Mouse (Mus musculus): ENCODE measurements around the gene Mip. TPM values are rescaled to one million over a fixed set of nuclear protein-coding genes. Genes with fewer than 3 reads are reported as not detected.

Mip gene
- polyA plus RNA-seq, 1 experiment from 2014 or later = not detected

- H3K27me3 ChIP-seq = peaks cover 43% of the 10 kb centered on the region
- ATAC-seq (ENCODE audit: low read depth) (no peak), DNase-seq (no peak)
- H3K9me3 ChIP-seq (replicated peaks) = no peaks in the 10 kb centered on the region
- no peak overlapping the region for H3K9ac ChIP-seq
- H3K27ac ChIP-seq = no peak overlapping the region
- 83% methylated on average over 6 of the region's 6 CpGs for whole genome bisulfite sequencing (ENCODE audit: insufficient replicate concordance)
- H3K4me3 ChIP-seq (replicated peaks) = no peak overlapping the region
- H3K36me3 ChIP-seq = no peaks in the 10 kb centered on the region
- no peak overlapping the region; the same call in 1 of the 2 replicates for H3K4me2 ChIP-seq
- H3K4me1 ChIP-seq (replicated peaks) = peaks cover 27% of the 10 kb centered on the region
Measured at GRCm38 (mm10) chr10:128193113-128193512, 32.5 kb upstream of the Mip start.

DNA sequence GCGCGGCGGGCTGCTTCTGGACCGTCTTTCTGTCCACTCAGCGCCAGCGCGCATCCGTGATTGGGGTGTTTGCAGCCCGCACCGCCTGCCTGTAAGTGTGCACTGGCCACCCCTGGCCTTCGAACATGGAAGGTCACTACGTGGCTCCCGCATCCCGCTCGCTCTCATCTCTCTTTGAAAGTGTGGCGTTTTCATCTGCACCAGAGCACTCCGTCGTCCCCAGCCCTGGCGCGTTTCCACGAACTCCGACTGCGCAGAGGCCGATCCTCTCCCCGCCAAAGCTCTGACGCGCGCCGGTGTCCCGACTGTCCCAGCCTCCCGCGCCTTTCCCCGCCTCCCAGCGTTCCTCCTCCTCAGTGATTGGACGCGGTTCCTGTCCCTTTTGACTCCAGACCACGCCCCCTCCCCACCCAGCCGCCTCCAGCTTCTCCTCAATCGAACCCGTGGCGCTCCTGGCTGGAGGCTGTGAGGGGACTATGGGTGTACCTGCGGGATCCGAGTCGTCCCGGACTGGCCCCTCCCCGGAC, 31.6 kb upstream of the Mip start, which contains the start of gene Gls2:
Gene Gls2, plus strand, starts transcription at position 434 of the 527 bp plus-strand sequence.
- Histone ChIP-seq H3K4me3 (replicated peaks) (peak within 1 kb of the TSS; percentile 71), H3K9ac (peak within 1 kb of the TSS; percentile 75), H3K36me3 (no peaks in the 10 kb centered on the region), H3K27me3 (peaks cover 49% of the 10 kb centered on the region), H3K4me2 (peak within 1 kb of the TSS; percentile 98), H3K4me1 (replicated peaks) (peaks cover 24% of the 10 kb centered on the region), H3K9me3 (replicated peaks) (no peaks in the 10 kb centered on the region), H3K27ac (no peak within 1 kb of the TSS)
- ATAC-seq (ENCODE audit: low read depth) = peak; percentile 96
- peak; percentile 79 for DNase-seq
- WGBS (ENCODE audit: insufficient replicate concordance) = under 1% methylated on average over 46 of the region's 46 CpGs

DNA sequence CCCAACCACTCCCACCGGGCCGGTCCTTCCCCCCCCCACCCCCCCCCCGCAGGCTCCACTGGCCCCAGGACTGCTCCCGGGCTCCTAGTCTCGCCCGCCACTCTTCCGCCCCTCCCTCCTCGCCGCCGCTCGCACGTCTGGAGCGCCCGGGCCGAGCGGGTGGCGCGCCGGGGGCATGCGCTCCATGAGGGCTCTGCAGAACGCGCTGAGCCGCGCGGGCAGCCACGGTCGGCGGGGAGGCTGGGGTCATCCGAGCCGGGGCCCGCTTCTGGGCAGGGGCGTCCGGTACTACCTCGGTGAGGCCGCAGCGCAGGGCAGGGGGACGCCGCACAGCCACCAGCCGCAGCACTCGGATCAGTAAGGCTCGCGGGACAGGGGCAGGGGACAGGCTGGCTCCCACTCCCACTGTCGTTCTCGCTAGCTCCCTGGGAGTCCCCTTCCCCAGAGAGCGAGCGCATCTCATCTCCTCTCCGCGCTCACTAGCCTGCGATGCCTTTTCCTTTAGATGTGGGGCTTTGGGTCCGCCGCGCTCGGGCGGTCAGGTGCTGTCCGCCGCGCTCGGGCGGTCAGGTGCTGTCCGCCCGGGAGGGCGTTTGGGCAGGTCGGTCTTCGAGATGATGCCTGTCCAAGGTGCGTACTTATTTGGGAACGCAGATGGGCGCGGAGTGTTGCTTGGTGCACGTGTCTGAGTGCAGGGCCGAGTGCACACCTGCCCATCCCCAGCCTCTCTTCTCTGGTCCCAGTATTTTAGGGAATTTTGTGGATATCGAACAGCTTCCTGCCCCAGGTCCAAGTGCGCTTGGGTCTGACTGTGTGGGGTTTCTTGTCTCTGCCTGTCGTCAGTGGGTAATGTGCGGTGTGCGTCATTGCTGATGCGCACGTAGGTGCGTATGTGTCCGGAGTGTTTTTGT, 30.8 kb upstream of the Mip start:
- Histone ChIP-seq H3K4me3 (replicated peaks) (peak overlapping the region; percentile 71), H3K9ac (peak overlapping the region; percentile 75), H3K27me3 (peaks cover 54% of the 10 kb centered on the region), H3K27ac (no peak overlapping the region), H3K4me1 (replicated peaks) (peaks cover 24% of the 10 kb centered on the region), H3K4me2 (peak overlapping the region; percentile 98), H3K9me3 (replicated peaks) (no peaks in the 10 kb centered on the region), H3K36me3 (no peaks in the 10 kb centered on the region)
- peak; percentile 87 for ATAC-seq (ENCODE audit: low read depth)
- DNase-seq = no peak
- WGBS (ENCODE audit: insufficient replicate concordance) = 1% methylated on average over 76 of the region's 79 CpGs

DNA sequence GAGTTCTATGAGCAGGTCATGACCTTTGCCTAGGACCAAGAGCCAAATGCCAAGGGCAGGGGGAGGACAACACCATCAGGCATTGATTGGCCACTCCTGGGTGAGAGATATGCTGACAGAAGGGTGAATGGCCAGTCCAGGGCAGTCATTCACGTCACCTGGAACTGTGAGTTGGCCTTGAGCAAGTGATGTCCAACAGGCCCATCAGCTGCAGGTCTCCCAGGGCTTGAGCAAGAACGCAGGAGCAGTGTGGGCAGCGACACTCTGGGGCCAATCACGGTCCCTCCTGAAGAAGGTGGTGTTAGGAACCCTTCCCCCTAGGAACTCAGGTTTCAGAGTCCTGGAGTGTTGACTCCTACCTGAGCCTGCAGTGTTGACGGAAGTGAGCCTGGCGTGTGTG, 23.8 kb upstream of the Mip start:
- no peak for DNase-seq
- H3K9ac ChIP-seq = no peak overlapping the region
- peak; percentile 52 for ATAC-seq (ENCODE audit: low read depth)

GRCm38 (mm10) chr10:128204941-128205340, 20.7 kb upstream of the Mip start:
- WGBS (ENCODE audit: insufficient replicate concordance) = 79% methylated on average over 15 of the region's 15 CpGs

More for the DNA sequence above, 23.8 kb upstream of the Mip start:
- Histone ChIP-seq H3K4me3 (replicated peaks) (no peak overlapping the region), H3K27me3 (peaks cover 22% of the 10 kb centered on the region), H3K27ac (no peak overlapping the region), H3K36me3 (0 out of 2 replicates have a peak, but pooled peaks cover 3% of the 10 kb centered on the region), H3K9me3 (replicated peaks) (no peaks in the 10 kb centered on the region), H3K4me1 (replicated peaks) (peaks cover 25% of the 10 kb centered on the region), H3K4me2 (no peak overlapping the region)
- 61% methylated on average over 6 of the region's 6 CpGs for WGBS (ENCODE audit: insufficient replicate concordance)

DNA sequence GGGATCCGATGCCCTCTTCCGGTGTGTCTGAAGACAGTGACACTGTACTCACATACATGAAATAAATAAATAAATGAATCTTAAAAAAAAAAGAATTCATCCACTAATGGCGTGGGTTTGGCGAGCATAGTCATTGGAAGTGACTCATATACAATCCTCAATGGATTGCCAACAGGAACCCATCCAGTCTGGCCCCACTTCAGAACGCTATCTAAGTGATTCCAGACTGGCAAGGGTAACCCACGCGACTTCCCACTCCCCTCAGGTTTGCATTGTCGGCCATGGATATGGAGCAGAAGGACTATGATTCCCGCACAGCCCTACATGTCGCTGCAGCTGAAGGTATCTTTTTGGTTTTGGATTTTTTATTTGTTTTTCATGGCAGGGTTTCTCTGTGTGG, 17.3 kb upstream of the Mip start:
- Histone ChIP-seq H3K4me3 (replicated peaks) (no peak overlapping the region), H3K27ac (no peak overlapping the region), H3K4me1 (replicated peaks) (peaks cover 44% of the 10 kb centered on the region), H3K9me3 (replicated peaks) (no peaks in the 10 kb centered on the region), H3K4me2 (no peak overlapping the region), H3K27me3 (no peaks in the 10 kb centered on the region), H3K9ac (no peak overlapping the region), H3K36me3 (peaks cover 17% of the 10 kb centered on the region; the same call in 1 of the 2 replicates)
- ATAC-seq (ENCODE audit: low read depth) = no peak
- DNase-seq = no peak
- 84% methylated on average over 10 of the region's 10 CpGs for WGBS (ENCODE audit: insufficient replicate concordance)

More at GRCm38 (mm10) chr10:128204941-128205340, 20.7 kb upstream of the Mip start:
- no peak for DNase-seq
- Histone ChIP-seq H3K4me1 (replicated peaks) (peaks cover 25% of the 10 kb centered on the region), H3K36me3 (peaks cover 17% of the 10 kb centered on the region; the same call in 1 of the 2 replicates), H3K27me3 (peaks cover 5% of the 10 kb centered on the region; the same call in 1 of the 2 replicates), H3K4me3 (replicated peaks) (no peak overlapping the region), H3K9ac (no peak overlapping the region), H3K9me3 (replicated peaks) (no peaks in the 10 kb centered on the region), H3K27ac (no peak overlapping the region), H3K4me2 (no peak overlapping the region)
- ATAC-seq (ENCODE audit: low read depth) = no peak

GRCm38 (mm10) chr10:128209311-128210009, 16.2 kb upstream of the Mip start:
- DNase-seq (no peak), ATAC-seq (ENCODE audit: low read depth) (no peak)
- H3K27ac ChIP-seq = no peak overlapping the region
- H3K4me2 ChIP-seq = no peak overlapping the region
- WGBS (ENCODE audit: insufficient replicate concordance) = 80% methylated on average over 11 of the region's 11 CpGs
- H3K9ac ChIP-seq = no peak overlapping the region
- H3K4me3 ChIP-seq (replicated peaks) = no peak overlapping the region
- peaks cover under 1% of the 10 kb centered on the region; the same call in 1 of the 2 replicates for H3K27me3 ChIP-seq
- no peaks in the 10 kb centered on the region for H3K9me3 ChIP-seq (replicated peaks)
- peaks cover 37% of the 10 kb centered on the region for H3K4me1 ChIP-seq (replicated peaks)
- H3K36me3 ChIP-seq = peaks cover 17% of the 10 kb centered on the region; the same call in 1 of the 2 replicates

DNA sequence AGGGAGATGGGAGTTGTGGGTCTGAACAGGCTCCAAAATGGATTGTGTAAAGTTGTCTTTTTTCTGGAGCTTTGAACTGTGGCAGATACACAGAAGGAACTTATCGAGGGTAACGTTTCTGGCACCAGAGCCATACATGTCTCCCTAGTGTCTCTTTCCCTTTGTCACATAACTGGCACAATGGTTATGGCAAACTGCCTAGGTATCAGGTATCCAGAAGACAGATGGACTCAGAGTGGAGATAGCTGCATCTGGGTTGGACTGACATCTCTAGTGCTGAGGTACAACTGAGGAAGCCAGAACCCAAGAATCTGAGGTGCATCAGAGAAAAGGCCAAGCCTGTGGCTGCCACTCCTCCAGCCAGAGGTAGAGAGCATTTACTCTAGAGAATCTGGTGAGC, 15.5 kb upstream of the Mip start:
- ATAC-seq (ENCODE audit: low read depth) (no peak), DNase-seq (no peak)
- Histone ChIP-seq H3K27ac (no peak overlapping the region), H3K9me3 (replicated peaks) (no peaks in the 10 kb centered on the region), H3K4me1 (replicated peaks) (peaks cover 30% of the 10 kb centered on the region), H3K27me3 (peaks cover 3% of the 10 kb centered on the region; the same call in 1 of the 2 replicates), H3K9ac (peak overlapping the region; percentile 79; the same call in 1 of the 2 replicates), H3K4me3 (replicated peaks) (no peak overlapping the region; the same call in 1 of the 2 replicates), H3K4me2 (peak overlapping the region; percentile 97), H3K36me3 (peaks cover 17% of the 10 kb centered on the region; the same call in 1 of the 2 replicates)
- WGBS (ENCODE audit: insufficient replicate concordance) = 78% methylated on average over 2 of the region's 2 CpGs

- Histone ChIP-seq H3K27me3 (peaks cover 3% of the 10 kb centered on the region; the same call in 1 of the 2 replicates), H3K4me2 (peak overlapping the region; percentile 97), H3K9me3 (replicated peaks) (no peaks in the 10 kb centered on the region), H3K9ac (peak overlapping the region; percentile 79), H3K27ac (0 out of 2 replicates have a peak overlapping the region, but pooled peaks have one; percentile 23), H3K4me1 (replicated peaks) (peaks cover 29% of the 10 kb centered on the region), H3K4me3 (replicated peaks) (peak overlapping the region; percentile 73), H3K36me3 (peaks cover 17% of the 10 kb centered on the region; the same call in 1 of the 2 replicates)
- no peak for DNase-seq
- WGBS (ENCODE audit: insufficient replicate concordance) = 15% methylated on average over 14 of the region's 14 CpGs
- ATAC-seq (ENCODE audit: low read depth) = 0 out of 2 replicates have a peak, but pooled peaks have one; percentile 5
Measured at GRCm38 (mm10) chr10:128210954-128211353, 14.7 kb upstream of the Mip start.

DNA sequence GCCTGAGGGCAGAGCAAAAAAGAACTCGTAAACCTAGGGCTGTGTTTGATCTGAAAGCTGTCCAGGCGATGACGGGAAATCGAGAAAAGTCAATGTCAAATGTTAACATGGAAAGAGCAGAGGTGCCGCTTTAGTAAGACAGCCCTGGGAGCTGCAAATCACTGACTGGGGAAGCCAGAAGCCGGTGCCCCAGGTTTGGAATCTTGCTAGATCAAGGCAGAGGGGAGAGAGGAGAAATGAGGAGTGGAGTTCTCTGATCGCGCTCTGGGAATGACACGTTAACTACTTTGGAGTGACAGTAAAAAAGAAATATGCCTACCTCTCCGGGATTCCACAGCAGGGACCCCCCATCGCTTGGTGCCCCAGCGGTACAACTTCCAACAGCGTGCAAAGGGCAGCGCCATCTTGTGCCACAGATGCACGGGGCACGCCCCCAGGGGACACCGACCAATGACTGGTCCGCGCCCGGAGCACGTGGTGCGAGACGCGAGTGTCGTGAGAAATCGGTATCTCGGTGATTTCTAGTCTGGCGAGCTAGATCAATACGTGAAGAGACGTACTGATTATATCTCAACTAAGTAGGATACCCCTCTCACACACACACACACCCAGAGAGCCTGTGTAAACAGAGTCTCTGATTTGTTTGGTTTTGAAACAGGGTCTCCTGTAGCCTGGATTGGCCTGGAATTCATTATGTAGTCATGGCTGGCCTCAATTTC, 14.1 kb upstream of the Mip start, which contains the start of gene Spryd4:
Gene Spryd4, minus strand, starts transcription at position 418 of the 719 bp plus-strand sequence.
- WGBS (ENCODE audit: insufficient replicate concordance) = under 1% methylated on average over 30 of the region's 30 CpGs
- Histone ChIP-seq H3K9me3 (replicated peaks) (no peaks in the 10 kb centered on the region), H3K36me3 (peaks cover 16% of the 10 kb centered on the region; the same call in 1 of the 2 replicates), H3K27me3 (peaks cover 3% of the 10 kb centered on the region; the same call in 1 of the 2 replicates), H3K4me2 (peak within 1 kb of the TSS; percentile 97), H3K4me1 (replicated peaks) (peaks cover 29% of the 10 kb centered on the region), H3K27ac (peak within 1 kb of the TSS; percentile 71), H3K9ac (peak within 1 kb of the TSS; percentile 79), H3K4me3 (replicated peaks) (peak within 1 kb of the TSS; percentile 73)
- peak; percentile 85 for DNase-seq
- peak; percentile 85 for ATAC-seq (ENCODE audit: low read depth)

Data from liver, embryonic 13.5 days (tissue).